Mouse (Mus musculus) heart, postnatal 10 days (tissue): ENCODE measurements around the gene Ppp1r14b. TPM values are rescaled to one million over a fixed set of nuclear protein-coding genes. Genes with fewer than 3 reads are reported as not detected.

Source experiments
- total RNA-seq, 2 experiments: library from RNA; stranded (reverse); gene quantifications; 2 replicates each; pipeline ENCODE4 v1.2.3; 2021

The Ppp1r14b gene
- total RNA-seq, 2 experiments from 2014 or later, result 168 to 180 TPM

Other genes starting within 250 kb of the Ppp1r14b start
- 10 to 100 TPM; 22.7 to 25.9 TPM for gene Rps6ka4, start 134.3 kb upstream of the Ppp1r14b start, total RNA-seq
- gene Ccdc88b, start 116.8 kb upstream of the Ppp1r14b start, total RNA-seq, result 1 to 10 TPM in 1 of 2 experiments, under 1 TPM in 1; 0.69 to 1.2 TPM
- 10 to 100 TPM; 26.2 to 34.2 TPM for gene Trmt112, start 65.3 kb upstream of the Ppp1r14b start, total RNA-seq
- gene Prdx5, start 64.9 kb upstream of the Ppp1r14b start, total RNA-seq, result 100 to 1,000 TPM; 455 to 461 TPM
- gene Esrra, start 53.2 kb upstream of the Ppp1r14b start, total RNA-seq, result 100 to 1,000 TPM; 122 to 125 TPM
- gene Catsperz, start 49.6 kb upstream of the Ppp1r14b start, total RNA-seq, result not detected
- gene Kcnk4, start 40.5 kb upstream of the Ppp1r14b start, total RNA-seq, result under 1 TPM in 1 of 2 experiments, not detected in 1; 0.27 TPM
- gene Bad, start 33.1 kb upstream of the Ppp1r14b start, total RNA-seq, result 10 to 100 TPM; 30.8 to 34.1 TPM
- 10 to 100 TPM; 28.8 to 32.4 TPM for gene Gpr137, start 32.5 kb upstream of the Ppp1r14b start, total RNA-seq
- 10 to 100 TPM; 18.1 to 19.3 TPM for gene Plcb3, start 1.5 kb downstream of the Ppp1r14b start, total RNA-seq
- 10 to 100 TPM; 14.7 to 19.0 TPM for gene Fkbp2, start 5.5 kb downstream of the Ppp1r14b start, total RNA-seq
- gene Vegfb, start 12.7 kb downstream of the Ppp1r14b start, total RNA-seq, result 100 to 1,000 TPM; 284 to 285 TPM
- gene Dnajc4, start 17.6 kb downstream of the Ppp1r14b start, total RNA-seq, result 10 to 100 TPM; 59.4 to 62.4 TPM
- gene Nudt22, start 21.1 kb downstream of the Ppp1r14b start, total RNA-seq, result 10 to 100 TPM; 27.3 to 29.7 TPM
- 10 to 100 TPM; 21.2 to 21.9 TPM for gene Trpt1, start 21.2 kb downstream of the Ppp1r14b start, total RNA-seq
- 1 to 10 TPM; 5.2 to 6.6 TPM for gene Fermt3, start 44.5 kb downstream of the Ppp1r14b start, total RNA-seq
- 100 to 1,000 TPM; 104 to 117 TPM for gene Stip1, start 65.0 kb downstream of the Ppp1r14b start, total RNA-seq
- gene Macrod1, start 81.8 kb downstream of the Ppp1r14b start, total RNA-seq, result 100 to 1,000 TPM; 168 to 172 TPM
- gene Flrt1, start 130.8 kb downstream of the Ppp1r14b start, total RNA-seq, result 1 to 10 TPM; 1.2 to 1.3 TPM
- gene Otub1, start 231.3 kb downstream of the Ppp1r14b start, total RNA-seq, result 100 to 1,000 TPM; 102 to 104 TPM
- 100 to 1,000 TPM; 661 to 717 TPM for gene Cox8a, start 242.6 kb downstream of the Ppp1r14b start, total RNA-seq